Mouse (Mus musculus): ENCODE measurements around the gene Tesc.

Tesc gene

DNA sequence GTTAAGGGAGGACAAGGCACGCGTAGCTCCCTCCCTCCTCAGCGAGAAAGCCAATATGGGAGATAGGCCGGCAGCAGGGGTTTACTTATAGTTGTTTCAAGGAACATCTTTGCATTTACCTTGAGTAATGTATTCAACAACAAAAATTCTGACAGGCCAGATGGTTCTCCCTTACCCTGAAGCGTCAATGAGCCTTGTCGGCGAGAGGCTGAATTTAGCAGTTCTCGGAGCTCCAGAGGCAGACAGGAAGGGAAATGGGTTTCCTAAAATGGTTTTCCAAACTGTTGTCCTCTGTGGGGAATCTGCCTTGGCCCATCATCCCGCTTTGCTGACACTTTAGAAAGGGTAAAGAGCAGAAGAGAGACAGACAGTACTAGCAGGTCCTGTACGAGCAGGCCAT, 79.1 kb downstream of the Tesc start:
- no peak for DNase-seq (ENCODE audit: low read depth, low spot score)

DNA sequence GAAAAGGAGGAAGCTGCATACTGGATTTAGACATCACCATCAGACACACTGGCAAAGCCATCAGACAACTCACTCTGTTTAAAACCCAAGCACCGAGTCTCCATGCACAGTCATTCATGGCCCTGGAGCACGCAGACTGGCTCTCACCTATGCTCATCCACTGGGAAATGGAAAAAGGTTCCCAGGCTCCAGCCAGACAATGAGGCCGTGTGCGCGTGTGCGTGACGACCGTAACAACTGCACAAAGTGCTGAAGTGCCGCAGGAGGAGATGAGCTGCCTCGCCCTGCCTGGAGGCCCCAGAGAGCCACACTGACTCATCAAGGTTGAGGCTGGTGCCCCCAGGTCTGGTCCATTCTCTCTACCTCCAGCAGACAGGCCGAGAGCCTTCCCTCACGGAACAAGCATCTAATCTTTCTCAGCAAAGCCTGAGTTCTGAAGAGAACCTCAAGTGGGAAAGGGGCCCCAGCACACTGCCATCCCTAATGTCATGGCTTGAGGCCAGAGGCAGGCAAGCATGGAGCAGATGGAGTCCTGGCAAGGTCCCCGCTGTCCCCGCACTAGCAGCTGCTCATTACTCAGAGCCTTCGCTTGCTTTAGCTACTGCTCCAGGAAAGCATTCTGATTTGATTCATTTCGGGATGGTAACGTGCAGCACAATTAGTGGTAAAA, 80.7 kb downstream of the Tesc start:
- peak; percentile 47 for DNase-seq (ENCODE audit: low read depth, low spot score)

- no peak for DNase-seq (ENCODE audit: low read depth, low spot score)
These were observed 81.4 kb downstream of the Tesc start for GRCm38 (mm10) chr5:118108794-118109440.

All from ZHBTc4 (cell line).